Mouse (Mus musculus) fibroblast of lung, adult 2 months (primary cell): Measurements from ENCODE around the gene Ccdc146.
A peak's percentile ranks its signal among the peaks of the same experiment; 100 is the strongest.

Experiments used
- DNase-seq: peaks from one replicate; pipeline ENCODE4 v3.0.0-alpha.2; 2011; ENCODE audit warnings: low read depth

Ccdc146 gene

DNA sequence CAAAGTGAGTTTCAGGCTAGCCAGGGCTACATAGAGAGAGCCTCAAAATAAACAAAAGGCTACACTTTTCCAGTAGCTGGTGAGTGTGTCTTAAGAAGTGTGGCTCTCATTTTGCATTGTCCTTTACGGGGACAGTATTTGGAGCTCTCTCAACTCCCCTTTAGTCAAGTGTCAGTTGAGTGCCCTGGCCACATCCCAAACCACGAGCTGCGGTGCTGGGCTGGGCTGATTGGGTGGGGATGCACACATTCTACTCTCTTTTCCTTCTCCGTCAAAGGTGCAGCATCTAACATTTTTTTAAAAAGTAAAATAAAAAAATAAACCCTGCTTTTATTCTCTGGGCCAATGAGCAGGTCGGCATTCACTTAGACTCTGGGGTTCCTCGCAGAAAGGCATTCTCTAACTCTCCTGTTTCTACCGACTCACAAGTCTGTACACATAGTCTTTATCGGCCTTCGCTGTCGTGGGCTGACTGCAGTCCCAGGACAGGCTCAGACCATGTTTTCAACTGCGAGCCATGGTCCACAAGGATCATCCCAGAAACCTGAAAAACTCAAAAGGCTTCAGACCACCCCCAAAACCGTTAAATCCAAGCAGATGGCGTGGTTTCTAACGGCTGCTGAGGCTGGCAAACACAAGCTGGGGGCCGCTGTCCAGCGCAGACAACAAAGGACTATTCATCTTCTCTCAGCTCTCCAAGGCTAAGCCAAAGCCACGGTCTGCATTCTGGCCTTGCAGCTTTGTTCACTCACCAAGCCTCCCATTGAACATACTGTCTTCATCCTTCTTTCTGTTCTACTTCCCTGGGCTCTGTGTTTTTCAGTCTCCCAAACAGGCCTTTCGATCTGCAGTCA lies 161.0 kb downstream of the Ccdc146 start:
- DNase-seq = peak; percentile 61

DNA sequence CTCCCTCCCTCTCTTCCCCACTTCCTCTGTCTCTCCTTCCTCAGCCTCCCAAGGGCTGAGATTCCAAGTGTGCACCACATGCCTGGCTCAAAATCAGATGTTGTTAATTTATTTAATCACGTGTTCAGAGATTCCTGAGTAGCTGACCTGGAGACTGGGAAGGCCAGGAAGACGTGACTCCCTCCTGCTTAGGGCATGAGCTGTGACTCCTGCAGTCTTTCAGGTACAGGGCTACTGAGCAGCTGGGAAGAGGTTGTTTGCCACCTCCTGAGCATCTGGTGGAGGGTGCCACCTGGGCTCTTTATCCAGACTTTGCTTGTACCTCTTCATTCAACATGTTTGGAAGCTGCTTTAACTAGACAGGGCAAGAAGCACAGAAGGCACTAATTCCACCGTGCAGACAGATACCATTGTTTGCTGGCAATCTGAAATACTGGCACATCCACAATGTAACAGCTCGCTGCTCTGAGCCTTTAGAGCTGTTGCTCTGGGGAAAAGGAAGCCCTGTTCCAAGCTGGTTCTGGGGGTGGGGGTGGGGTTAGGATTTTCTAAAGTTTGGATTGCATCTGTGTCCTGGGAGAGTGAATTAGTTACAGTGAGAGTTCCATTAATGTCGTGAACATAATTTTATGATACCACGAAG lies 163.2 kb downstream of the Ccdc146 start:
- no peak for DNase-seq

DNA sequence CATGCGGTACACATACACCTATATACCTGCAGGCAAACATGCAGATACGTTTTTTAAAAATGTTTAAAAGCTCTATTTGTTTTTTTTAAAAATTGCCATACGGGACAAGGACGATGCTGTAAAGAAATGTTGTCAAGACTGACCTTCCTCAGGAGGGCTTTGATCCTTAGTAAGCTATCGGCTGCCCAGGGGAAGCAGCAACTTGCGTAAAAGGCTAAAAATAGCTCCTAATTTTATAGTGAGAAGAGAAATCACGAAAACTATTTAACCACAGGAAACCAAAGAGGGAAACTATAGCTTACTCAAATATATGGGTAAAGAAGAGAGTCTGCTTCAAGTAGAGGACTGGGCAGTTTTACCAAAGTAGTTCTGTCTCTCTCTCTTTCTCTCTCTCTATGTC lies 163.7 kb downstream of the Ccdc146 start:
- no peak for DNase-seq

DNA sequence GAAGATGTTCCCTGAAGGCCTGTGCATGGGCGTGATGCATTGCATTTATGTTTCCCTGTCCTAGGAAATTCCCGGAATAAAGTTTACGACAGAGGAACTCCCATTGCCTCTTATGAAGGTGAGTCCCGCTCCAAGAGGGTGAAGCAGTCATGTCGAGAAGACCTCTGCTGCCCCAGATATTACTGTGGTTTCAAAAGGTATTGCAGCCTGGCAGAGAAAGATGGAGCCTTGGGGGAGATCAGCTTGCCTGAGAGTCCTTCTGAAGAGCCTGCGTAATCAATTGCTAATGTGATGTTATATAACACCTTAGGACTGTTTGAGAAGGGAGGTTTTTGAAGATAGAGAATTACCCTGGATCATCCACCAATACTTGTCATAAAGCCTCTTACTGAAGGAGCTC lies 166.7 kb downstream of the Ccdc146 start:
- no peak for DNase-seq

DNA sequence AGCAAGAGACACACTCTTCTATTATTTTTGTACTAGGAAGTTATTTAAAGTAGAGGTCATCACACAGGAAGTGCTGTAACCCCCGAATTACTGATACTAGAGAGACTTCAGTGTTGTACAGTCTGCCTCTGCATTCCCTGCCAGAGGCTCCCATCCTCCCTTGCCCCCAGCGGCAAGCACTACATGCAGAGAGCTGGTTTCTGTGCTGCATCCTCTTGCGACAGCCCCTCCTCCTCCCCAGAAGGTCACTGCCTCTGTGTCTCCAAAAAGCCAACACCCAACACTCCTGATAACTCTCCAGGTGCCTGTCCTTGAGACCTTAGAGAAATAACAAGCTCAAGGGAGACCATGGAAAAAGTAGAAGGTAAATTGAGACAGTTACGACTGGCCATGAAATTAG lies 167.4 kb downstream of the Ccdc146 start:
- no peak for DNase-seq

DNA sequence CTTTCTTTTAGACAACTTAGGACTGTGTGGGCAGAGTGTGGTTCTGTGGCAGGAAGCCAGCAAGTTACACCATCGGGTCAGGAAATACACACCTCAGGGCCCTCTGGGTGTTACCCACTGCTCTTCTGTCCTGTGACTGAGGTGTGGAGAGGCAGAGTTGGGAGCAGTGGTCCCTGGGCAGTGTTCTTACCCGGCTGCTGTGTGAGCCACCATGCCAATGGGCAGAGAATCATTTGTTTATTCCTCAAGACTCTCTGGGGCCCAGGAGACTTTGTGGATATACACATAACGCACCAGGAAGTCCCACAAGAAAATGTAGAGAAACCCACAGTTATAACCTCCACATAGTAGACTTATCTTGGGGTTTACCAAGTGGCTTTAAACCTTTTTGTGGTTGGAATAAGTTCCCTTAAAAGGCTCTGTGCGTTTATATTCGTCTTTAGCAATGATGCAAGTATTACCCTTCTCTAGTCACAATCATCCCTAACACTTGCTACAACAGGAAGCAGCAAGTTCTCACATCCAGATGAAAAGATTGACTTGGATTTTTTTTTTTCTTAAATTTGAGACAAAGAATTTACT lies 168.8 kb downstream of the Ccdc146 start:
- no peak for DNase-seq

DNA sequence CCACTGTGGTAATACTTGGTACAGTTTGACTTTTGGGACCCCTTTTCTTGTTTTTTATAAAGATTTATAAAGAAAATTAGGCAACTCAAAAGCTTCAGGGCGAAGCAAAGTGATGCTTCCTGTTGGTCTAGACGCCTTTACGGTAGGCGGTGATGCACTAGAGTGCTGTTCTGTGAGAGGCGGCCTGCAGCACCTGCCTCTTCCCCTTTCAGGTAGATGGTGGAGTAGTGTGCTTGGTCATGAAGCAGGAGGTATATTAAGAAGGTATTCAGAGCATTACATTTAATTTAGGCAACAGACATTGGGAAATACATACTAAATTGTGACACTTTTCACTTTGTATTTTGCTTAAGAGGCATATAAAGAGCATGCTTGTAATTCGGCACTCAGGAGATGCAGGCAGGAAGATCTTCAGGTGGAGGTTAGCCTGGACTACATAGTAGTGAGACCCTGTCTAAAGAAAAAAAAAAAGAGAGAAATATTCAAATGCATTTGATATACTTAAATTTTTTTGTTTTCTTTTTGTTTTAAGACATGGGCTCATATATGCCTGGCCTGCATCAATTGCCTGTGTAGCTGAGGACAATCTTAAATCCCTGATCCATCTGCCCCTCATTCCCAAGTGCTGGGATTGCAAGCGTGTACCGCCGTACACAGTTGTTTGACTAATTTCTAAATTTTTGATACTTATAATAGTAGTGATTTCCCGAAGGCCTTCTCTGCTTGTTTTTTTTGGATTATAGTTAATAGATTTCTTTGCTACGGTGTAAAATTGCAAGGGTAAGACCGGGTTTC lies 169.5 kb downstream of the Ccdc146 start:
- no peak for DNase-seq

DNA sequence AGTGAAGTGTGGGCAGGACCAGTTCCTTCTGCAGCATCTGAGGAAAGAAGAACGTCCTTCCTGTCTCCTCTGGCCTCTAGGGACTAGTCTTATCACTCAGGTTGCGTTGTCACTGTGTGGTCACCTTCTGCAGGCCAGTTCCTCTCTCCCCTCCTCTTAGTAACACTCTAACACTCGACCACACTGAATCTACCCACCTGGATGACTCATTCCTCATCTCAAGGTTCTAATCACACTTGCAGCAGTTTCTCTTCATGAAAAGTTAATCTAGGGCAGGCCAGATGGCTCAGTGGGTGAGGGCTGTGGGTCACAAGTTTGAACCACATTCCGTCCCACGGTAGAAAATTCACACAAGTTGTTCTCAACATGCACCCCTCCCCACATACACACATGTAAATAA lies 175.6 kb downstream of the Ccdc146 start:
- DNase-seq = no peak

DNA sequence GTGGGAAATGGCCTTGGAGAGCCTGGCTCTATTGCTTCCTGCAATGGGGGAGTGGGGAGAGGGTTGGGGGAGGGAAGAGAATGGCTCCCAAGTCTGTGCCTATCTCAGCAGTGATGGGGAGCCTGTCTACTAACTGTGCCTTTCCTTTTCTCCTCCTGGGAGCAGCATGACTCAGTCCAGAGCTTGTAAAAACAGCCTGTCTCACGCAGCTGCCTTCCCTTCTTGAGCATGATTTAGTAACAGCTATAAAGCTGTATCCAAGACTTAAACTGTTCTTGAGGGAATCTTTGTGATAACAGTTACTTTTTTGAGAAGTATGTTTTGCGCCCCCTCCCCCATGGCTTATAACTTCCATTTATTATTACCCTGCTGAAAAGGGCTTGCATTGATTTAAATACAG lies 176.6 kb downstream of the Ccdc146 start:
- DNase-seq = no peak

DNA sequence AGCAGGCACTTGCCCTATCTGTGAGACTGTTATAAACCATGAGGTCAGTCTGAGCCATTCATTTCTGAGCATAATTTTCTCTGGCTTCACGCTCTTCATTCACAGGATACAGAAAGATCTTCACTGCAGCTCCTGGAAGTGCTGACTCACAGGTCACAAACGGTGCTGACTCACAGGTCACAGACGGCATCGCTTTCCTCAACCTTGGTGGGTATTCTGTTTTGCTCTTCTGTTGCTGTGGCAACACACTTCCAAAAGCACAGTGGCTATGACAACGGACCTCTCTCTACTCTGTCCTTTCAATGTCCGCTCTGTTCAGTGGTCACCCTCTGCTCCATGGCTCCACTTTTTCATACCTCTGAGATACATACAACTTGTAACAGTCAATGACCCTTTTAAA lies 177.7 kb downstream of the Ccdc146 start:
- DNase-seq = no peak

DNA sequence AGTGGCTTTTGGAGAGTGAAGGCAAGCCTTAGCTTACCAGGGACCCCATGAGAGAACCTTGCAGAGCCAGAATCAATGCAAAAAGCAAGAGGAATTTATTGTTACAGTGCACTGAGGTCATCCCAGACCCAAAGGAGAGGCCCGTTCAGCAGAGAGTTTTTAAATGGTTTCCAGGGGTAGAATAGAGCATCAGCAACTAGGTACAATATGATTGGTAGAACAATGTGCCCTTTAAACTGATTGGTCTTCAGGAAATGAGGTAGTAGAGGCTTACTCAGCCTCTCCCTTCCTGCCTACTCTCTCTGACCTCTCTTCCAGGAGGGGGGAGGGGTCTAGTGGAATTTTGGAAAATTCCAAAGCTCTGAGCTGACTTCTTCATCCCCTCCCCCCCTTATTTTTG lies 179.2 kb downstream of the Ccdc146 start:
- DNase-seq = no peak

DNA sequence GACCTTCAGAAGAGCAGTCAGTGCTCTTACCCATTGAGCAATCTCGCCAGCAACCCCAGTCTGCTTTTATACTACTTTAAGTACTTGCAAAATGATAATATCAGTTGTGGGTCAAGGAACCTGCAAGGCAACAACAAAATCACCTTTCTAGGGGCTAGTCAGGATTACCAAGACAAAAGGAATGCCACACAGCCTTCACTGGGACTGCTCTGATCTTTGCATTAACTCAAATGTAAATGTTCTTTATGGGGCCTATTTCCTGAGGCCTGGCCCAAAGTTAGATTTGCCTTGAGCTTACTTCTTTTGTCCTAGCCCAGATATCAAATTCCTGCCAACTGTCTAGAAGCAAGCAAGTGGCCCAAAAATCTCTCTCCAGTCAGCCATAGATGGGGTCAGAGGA lies 179.9 kb downstream of the Ccdc146 start:
- no peak for DNase-seq
